Mouse (Mus musculus) liver, adult (tissue): Measurements from ENCODE around the gene Bap1.

Experiments used
- GATA4 ChIP-seq: IDR thresholded peaks from 2 replicates; pipeline ENCODE4 v1.6.1; 2014; ENCODE audit warnings: mild to moderate bottlenecking, low read length; ENCODE audit not compliant: insufficient replicate concordance

The Bap1 gene

GRCm38 (mm10) chr14:31226978-31227377 is 24.3 kb upstream of the Bap1 start:
- no peak for TF ChIP-seq GATA4

- no peak for TF ChIP-seq GATA4
These were observed 23.0 kb upstream of the Bap1 start for GRCm38 (mm10) chr14:31228234-31228633.

GRCm38 (mm10) chr14:31230442-31230841 is 20.8 kb upstream of the Bap1 start:
- no peak for TF ChIP-seq GATA4

- no peak for TF ChIP-seq GATA4
These were observed 18.7 kb upstream of the Bap1 start for GRCm38 (mm10) chr14:31232404-31233069.

GRCm38 (mm10) chr14:31233070-31233995 is 17.9 kb upstream of the Bap1 start:
- no peak for TF ChIP-seq GATA4

GRCm38 (mm10) chr14:31233996-31234591 is 17.2 kb upstream of the Bap1 start:
- no peak for TF ChIP-seq GATA4

- TF ChIP-seq GATA4, result no peak
These were observed 14.0 kb upstream of the Bap1 start for GRCm38 (mm10) chr14:31237101-31237882.

- TF ChIP-seq GATA4, result no peak
These were observed 10.7 kb upstream of the Bap1 start for GRCm38 (mm10) chr14:31240528-31240927.

GRCm38 (mm10) chr14:31244777-31245176 is 6.5 kb upstream of the Bap1 start:
- TF ChIP-seq GATA4, result no peak

- no peak for TF ChIP-seq GATA4
These were observed 5.3 kb upstream of the Bap1 start for GRCm38 (mm10) chr14:31245946-31246345.

- no peak for TF ChIP-seq GATA4
These were observed 2.9 kb upstream of the Bap1 start for GRCm38 (mm10) chr14:31248396-31248795.

GRCm38 (mm10) chr14:31250222-31251083 is 797 bp upstream of the Bap1 start:
- TF ChIP-seq GATA4, result no peak

- TF ChIP-seq GATA4, result no peak
These were observed 376 bp downstream of the Bap1 start for GRCm38 (mm10) chr14:31251626-31252025.

GRCm38 (mm10) chr14:31252091-31252490 is 841 bp downstream of the Bap1 start:
- TF ChIP-seq GATA4, result no peak
